Mouse (Mus musculus) embryo, embryonic 10.5 days (tissue): ENCODE results near the gene Tubg1.
"Not testable (repeated sequence)": the region's sequence is repeated elsewhere in the genome, so short reads cannot be mapped to it uniquely, and the experiment has no call there.

ENCODE experiments used
- DNase-seq: peaks from one replicate; pipeline ENCODE4 v3.0.0-alpha.2; 2015; ENCODE audit warnings: low spot score

Tubg1 gene

DNA sequence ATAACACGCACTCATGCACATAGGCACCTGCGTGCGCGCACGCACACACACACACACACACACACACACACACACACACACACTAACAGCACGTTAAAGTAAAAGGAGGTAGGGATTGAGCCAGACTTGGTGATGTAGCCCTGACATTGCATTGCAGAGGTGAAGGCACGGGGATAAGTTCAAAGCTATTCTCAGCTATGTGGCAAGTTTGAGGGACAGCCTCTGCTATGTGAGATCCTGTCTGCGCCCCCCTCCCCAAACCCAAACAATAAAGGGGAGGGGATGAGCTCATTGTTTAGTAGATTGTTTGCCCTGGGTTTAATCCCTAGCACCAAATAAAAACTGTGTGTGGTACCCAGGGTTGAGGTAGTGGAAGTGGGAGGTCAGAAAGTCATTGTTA lies 21.4 kb downstream of the Tubg1 start:
- no peak for DNase-seq

DNA sequence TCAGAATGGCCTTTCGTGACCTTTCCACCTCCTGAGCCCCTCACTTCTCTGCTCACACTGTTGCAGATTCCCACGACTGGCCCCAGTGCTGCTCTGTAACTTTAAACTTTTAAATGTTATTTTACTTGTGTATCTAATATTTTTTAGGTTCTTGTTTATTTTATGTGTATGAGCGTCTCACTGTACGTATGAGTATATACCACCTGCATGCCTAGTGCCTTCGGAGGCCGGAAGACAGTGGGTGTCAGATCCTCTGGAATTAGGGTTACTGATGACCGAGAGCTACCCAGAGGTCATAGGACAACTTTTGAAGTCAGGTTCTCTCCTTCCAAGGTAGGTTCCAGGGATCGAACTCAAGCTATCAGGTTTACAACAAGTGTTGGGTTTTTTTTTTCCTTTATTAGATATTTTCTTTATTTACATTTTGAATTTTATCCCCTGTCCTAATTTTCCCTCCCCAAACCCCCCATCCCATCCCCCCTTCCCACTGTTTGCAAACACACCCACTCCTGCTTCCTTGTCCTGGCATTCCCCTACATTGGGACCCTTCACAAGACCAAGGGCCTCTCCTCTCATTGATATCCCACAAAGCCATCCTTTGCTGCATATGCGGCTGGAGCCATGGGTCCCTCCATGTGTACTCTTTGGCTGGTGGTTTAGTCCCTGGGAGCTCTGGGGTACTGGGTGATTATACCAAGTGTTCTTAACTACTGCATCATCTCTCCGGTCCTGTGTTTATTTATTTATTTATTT lies 22.7 kb downstream of the Tubg1 start:
- no peak for DNase-seq

DNA sequence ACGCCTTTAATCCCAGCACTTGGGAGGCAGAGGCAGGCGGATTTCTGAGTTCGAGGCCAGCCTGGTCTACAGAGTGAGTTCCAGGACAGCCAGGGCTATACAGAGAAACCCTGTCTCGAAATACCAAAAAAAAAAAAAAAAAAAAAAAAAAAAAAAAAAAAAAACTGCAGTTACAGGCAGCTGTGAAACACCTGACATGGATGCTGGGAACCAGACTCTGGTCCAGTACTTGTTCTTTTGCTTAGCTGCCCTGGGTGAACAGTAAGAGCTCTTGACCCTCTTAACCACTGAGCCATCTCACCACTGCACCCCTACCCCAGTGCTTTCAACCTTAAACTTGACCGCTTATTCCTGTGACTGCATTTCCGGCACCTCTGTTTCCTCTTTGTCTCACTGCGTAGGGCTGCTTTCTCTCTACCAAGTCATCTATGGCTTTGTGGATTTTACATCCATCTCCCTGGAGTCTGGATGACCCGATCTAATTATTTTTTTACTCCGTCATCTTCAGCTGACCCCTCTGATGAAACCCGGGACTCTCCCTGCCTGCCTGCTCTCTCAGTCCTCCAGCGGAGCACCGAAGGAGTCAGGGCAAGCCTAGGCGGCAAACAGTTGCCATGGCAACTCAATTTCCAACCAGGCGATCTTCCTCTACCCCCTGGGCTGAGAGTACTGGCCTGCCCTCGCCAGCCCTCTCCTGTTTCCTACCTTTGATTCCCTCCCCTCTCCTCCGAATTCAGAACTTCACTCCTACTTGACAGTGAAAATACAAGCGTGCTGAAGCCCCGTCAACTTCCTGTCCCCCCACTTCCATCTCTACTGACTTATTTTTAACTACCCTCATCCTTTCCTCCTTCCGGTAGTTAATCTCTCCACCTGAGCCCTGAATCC lies 23.8 kb downstream of the Tubg1 start:
- peak; percentile 86 for DNase-seq

DNA sequence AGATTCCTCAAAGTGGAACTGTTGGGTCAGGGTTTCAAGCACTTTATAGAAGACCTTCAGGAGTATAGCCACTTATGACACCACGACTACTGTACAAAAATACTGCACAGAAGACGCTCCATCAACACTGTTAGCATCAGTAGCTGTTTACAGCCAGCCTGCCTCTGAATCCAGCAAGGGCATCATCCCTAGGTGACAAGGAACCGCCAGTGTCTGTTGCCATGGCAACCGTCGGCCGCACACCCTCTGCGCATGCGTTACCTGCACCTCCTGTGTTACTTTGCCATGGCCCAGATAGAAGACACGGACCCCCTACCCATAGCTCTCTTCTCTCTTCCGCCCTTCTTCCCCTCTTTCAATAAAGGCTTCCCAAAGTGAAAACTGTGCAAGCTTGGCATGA lies 26.6 kb downstream of the Tubg1 start:
- peak; percentile 59 for DNase-seq

DNA sequence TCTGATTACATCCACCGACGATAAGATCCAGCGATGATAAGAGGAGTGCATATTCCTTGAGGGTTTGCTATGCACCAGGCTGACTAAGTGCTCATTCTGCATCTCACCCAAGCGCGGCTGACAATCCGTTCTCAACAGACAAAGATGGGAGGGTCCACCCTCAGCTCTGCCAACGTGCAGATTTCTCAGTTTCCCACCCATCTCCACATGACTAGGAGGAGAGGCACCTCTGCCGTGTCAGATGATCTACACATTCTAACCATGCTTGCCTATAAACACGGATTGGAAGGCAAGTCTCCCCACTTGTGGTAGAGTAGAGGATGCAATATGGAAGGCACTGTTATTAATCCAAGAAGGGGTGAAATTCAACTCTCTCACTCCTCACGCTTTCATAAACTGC lies 29.0 kb downstream of the Tubg1 start:
- no peak for DNase-seq

DNA sequence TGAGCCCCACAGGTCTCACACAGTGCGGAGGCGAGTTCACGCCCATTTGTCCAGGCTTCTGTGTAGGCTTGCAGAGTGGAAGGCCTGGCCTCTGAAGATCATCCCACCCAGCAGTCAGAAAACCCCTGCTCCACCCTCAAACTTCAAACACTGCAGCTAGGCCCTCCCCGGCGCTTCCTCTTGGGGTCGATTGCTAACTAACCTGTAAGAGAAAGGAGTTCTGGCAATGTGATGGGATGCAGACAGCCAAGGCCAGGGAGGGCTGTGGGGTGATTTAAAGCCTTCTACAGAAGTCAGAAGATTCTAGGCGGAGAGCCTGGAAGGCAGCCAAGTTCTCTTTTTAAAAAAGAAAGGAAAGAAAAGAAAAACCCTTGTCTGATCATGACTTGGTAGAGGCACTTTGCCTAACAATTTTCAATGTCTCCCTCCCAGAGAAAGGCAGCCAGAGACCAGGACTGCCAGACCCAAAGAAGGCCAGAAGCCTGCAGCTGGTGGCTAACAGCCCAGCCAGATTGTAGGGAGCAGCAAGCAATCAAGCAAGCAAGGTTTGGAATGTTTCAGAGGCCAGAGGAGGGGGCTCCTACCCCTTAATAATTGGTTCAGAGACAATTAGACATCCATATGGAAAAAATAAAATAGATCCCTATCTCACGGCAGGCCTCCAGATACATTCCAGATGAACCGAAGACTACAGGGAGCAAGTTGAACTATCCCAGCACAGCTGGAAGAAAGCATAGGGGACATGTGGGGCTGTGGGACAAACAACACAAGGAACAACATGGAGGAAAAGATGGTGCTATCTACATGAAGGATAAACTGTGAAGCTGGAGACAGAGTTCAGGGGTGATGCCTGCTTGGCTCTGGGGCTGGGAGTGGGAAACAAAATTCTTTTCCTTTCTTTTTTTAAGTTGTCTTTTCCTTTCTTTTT lies 29.7 kb downstream of the Tubg1 start:
- no peak for DNase-seq

DNA sequence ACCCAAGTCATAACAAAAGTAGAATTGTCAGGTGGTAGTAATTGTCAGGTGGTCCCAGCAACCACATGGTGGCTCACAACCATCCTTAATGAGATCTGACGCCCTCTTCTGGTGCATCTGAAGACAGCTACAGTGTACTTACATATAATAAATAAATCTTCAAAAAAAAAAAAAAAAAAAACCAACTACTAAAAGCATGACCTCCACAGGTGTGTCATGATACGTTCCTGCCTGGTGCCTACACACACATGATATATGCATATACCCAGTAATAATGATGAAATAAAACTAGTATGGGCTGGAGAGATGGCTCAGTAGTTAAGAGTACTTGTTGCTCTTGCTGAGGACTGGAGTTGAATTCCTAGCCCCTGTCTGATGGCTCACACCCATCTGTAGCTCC lies 31.3 kb downstream of the Tubg1 start:
- no peak for DNase-seq

DNA sequence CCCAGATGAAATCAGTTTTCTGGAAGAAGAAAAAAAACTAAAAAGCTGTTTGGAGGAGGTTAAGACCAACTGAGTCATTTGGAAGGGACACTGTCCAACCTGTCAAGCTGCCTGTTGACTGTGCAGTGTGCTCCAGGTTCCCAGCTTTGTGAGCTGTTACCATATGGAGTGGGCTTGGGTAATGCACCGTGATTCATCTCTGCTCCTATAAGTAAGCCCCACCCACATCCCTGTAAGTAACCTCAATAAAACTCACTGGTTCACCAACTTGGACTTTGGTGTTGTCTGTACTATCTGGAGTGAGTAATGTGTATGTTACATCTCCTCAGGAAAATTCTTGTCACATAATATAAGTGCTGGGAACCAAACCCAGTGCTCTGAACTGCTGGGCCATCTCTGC lies 33.1 kb downstream of the Tubg1 start:
- no peak for DNase-seq

DNA sequence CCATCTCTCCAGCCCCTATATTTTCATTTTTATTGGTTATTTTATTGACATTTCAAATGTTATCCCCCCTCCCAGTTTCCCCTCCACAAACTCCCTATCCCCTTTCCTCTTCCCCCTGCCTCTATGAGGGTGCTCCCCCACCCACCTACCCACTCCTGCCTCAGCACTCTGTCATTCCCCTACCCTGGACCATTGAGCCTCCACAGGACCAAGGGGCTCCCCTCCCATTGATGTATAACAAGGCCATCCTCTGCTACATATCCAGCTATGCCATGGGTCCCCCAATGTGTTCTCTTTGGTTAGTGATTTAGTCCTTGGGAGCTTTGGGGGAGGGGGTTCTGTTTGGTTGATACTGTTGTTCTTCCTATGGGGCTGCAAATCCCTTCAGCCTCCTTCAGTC lies 34.9 kb downstream of the Tubg1 start:
- no peak for DNase-seq

DNA sequence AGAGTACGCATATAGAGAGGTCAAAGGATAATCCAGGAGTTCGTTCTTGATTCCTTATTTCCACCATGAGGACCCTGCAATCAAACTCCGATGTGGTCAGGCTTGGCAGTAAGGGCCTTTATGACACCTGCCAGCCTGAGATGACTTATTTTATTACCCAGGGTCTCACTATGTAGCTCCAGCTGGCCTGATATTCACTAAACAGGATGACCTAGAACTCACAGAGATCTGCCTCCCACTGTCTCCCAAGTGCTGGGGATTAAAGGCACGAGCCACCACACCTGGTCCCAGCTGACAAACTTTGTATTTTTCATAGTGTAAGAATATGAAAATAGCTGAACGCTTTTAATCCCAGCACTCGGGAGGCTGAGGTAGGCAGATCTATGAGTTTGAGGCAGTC lies 35.4 kb downstream of the Tubg1 start:
- no peak for DNase-seq

DNA sequence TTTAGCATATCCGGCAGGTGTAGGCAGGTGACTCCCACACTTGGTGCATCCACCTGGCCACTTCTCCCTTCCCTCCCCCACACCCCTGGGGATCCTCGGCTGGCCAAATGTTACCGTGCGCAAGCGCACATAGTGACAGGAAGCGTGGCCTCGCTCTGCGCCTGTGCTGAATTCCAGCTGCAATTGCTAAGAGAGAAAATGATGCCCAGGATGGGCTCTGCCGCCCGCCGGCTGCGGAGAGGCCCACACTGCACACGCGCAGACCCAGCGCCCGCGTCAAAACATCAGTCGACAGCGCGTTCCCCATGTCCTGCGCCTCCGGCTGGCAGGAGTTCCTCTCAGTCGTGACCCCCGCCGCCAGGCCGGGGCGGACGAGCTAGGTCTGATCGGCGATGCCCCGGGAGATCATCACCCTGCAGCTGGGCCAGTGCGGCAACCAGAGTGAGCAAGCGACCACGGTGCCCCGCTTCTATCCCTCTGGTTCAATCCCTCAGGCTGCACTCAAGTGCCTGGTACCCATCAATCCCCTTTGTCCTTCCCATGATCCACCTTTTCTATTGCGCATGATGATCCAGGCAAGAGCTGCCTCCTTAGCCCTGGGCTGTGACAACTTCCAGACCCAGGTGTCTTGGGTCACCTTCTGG lies 36.1 kb downstream of the Tubg1 start, which contains the start of gene Tubg2:
TSS of gene Tubg2 (plus strand) at position 180 of the 644 bp plus-strand sequence.
- peak; percentile 79 for DNase-seq

DNA sequence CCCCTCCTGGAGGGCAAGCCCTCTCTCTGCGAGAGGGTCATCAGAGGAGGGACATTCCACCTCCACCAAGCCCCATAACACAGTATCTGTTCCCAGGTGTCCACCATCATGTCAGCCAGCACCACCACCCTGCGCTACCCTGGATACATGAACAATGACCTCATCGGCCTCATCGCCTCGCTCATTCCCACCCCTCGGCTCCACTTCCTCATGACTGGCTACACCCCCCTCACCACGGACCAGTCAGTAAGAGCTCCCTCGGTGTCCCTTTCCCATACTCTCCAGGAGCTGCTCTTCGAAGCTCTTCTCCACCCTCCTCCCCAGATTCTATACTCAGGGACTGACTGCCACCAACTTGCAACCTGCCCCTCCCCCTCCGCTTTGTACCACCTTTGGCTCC lies 40.4 kb downstream of the Tubg1 start:
- DNase-seq = not testable (repeated sequence)

DNA sequence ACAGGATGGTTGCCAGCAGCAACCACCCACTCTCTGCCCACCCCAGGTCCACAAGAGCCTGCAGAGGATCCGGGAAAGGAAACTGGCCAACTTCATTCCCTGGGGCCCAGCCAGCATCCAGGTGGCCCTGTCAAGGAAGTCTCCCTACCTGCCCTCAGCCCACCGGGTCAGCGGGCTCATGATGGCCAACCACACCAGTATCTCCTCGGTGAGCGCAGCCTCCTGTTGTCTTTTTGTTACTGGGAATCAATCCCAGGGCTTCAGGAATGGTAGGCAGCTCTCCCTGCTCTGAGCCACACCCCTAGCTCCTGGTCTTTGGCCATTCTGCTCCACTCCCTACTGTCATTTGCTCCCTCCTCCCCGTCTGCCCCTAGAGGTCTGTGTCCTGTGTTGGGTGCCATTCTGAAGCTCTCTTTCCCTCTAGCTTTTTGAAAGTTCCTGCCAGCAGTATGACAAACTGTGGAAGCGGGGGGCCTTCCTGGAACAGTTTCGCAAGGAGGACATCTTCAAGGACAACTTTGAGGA lies 41.3 kb downstream of the Tubg1 start:
- not testable (repeated sequence) for DNase-seq

DNA sequence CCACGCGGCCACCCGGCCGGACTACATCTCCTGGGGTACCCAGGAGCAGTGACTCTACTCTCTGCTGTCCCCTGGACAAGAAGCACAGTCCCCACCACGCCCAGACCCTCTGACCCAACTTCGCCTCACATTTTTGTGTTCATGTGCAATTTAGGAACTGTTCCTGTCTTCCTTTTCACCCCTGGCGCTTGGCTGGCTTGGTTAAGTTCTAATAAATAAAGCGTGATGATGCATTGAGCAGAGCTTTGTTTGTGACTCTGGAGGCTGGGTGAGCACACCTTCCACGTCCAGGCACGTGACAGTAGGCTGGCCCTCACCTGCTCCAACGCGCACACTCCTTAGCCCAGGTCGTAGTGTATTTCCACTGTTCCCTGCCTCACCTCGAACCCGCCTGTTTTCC lies 41.8 kb downstream of the Tubg1 start:
- DNase-seq = no peak

DNA sequence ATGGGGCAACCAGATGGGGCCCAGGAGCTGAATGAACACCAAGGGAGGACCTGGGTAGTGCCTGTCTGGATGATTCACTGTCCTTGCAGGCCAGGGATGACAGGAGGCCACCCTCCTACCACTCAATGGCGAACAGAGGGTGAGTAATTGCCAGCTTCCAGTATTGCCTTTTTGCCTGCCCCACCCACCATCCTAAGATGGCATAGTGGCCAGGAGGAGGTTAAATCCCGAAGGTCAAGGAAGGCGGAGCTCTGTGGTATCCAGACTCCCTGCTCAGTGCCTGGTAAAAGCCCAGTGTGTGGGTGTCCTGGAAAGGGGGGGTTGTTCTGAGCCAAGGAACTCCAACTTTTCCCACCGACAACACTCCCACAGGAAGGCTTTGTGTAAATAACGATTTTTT lies 42.6 kb downstream of the Tubg1 start:
- no peak for DNase-seq

DNA sequence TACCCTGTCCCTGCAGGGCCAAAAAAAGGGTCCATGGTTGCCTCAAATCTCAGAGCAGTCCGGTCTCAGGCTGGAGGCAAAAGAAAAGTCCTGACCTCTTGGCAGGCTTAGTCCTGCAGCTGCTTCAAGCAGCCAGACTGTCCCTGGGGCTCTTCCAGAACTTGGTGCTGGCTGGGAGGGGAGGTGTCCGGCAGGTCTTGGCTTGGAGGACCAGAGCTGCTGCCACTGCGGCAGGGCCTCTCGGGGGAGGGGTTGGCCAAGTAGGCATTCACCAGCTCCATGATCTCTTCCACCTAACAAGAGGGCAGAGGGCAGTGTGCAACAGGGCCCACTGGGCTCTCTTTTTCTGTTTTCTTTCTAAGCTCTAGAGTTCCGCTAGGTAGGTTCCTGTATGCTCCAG lies 43.0 kb downstream of the Tubg1 start:
- DNase-seq = no peak

DNA sequence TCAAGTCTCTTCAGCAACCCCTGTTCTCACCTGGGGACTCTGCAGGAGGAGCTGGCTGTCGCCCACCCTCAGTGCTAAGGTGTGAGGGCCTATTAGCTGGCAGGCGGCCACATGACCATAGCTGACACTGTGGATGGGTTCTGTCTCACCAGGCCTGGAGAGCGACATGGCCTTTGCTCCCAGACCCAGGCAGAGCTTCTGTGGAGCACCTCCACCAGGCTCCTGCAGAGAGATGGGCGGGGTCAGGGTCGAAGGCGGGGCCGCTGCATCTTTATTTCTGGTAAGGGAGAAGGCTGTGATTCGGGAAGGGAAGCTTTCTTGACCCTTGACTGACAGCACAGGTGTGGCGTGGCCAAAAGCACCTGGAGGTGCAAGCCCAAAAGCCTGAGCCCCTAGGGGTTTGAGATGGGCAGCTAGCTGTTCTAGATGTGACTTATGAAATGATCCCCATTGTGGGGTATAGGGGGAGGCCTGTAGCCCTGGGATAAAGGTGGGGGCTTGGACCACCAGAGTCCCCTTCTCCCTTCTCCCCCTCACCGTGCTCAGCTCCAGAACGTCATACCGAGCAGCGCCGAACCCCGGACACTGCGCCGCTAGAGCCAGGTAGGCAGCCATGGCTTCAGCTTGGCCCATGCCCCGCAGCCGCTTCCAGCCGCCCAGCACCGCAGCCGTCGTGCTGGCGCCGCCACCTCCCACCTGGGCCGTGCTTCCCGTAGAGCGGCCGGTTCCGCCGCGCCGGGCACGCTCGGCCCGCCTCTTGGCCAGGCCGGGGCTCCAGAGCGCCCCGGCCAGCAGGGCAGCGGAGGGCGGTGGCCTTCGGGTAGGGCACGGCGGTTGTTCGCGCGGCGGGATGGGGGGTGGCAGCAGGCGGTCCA lies 44.0 kb downstream of the Tubg1 start:
- DNase-seq = no peak

DNA sequence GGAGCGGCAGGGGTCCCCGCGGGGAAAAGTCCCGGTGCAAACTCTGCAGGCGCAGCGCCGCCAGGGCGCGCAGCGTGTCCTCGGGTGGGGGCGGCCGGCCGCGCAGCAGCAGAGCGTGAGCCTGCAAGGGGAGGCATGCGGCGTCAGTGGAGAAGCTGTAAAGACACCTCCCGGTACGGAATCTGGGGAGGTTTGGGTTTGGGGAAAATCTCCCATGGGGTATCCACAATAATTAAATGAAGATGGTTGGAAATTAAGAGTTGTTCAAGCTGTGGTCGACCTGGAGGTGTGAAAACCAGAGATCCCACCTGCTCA lies 44.6 kb downstream of the Tubg1 start:
- DNase-seq = no peak

DNA sequence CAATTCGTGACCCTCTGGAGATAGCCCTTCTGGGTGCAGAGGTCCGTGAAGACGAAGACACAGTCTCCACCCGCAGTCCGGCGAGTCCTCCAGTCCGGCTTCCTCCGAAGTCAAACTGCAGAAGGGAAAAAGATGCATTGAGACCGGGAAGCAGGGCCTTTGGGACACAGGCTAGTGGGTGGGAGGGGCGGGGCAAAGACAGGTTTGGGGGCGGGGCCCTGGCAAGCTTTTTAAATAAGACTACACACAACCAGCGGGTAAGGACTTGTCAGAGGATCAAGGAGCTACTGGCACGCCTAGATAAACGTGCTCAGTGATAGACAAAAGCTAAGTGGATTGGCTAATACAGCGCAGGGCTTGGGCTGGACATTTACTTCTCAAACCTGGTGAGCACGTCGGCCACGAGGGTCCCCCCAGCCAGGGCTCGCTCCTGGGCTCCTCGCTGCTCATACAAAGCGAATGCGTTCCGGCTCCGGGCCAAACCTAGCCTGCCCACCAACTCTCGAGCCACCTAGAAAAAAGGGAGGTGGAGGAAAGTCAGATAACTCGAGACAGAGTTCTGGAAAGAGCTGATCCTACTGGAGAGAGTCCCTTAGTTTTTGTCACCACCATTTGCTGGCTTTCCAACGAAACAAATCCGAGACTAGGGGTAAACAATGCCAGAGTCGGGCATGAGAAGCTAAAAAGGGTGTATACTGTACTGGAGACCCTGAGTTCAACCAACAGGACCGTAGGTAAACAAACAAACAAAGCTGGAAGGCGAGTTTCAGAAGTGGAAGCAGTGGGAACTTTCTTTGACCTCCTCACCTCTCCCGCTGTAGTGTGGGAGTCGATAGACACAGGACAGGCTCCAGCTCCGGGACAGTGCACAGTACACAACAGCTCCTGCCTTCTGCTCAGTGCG lies 45.2 kb downstream of the Tubg1 start:
- peak; percentile 54 for DNase-seq

DNA sequence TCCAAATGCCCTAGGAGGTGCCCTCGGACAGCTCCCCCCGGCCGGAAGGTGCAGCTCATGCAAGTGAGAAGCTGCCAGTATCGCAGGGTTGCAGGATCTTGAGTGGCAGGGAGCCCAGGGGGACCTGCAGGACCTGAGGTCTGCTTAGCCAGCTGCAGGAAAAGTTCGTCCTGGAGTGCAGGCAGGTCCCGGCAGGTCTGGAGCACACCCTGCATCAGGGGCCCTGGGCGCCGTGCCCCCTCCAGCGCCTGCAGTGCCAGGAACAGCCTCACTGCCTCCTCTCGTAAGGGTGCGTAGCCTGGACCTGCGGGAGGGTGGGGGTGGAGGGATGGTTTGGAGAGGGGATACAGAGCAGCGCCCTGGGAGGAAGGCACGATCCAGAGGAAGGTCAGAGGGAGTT lies 46.6 kb downstream of the Tubg1 start:
- no peak for DNase-seq
